In genomic region chr4:13329414-13329813, GRCm38 (mm10) we compare ENCODE assay signal across 32 mouse cellular contexts.
"Had no signal": no experiment of that assay in that cellular context is flagged by ENCODE, and none has a peak within 500 bp of the region (broad histone marks: within the 10 kb centered on the region; RNA-seq: fewer than 3 reads in every experiment).

No protein-coding gene starts in this region.

- H3K4me2 ChIP-seq: heart, embryonic 11.5 days; heart, embryonic 12.5 days; heart, embryonic 13.5 days; heart, embryonic 15.5 days; hindbrain, embryonic 12.5 days; hindbrain, embryonic 13.5 days; hindbrain, embryonic 14.5 days; hindbrain, embryonic 15.5 days had no signal

- H3K9ac ChIP-seq: heart, embryonic 12.5 days; heart, embryonic 13.5 days; heart, embryonic 15.5 days; hindbrain, embryonic 12.5 days; hindbrain, embryonic 13.5 days; hindbrain, embryonic 14.5 days; hindbrain, embryonic 15.5 days had no signal

- H3K4me1 ChIP-seq: heart, embryonic 15.5 days; hindbrain, embryonic 10.5 days; hindbrain, embryonic 12.5 days; hindbrain, embryonic 15.5 days had no signal

- H3K27me3 ChIP-seq: heart, embryonic 12.5 days; heart, embryonic 13.5 days; heart, embryonic 15.5 days; hindbrain, embryonic 12.5 days; hindbrain, embryonic 13.5 days; hindbrain, embryonic 15.5 days had no signal

- H3K9me3 ChIP-seq: heart, embryonic 10.5 days; heart, embryonic 12.5 days; heart, embryonic 13.5 days; heart, embryonic 15.5 days; hindbrain, embryonic 10.5 days; hindbrain, embryonic 12.5 days; hindbrain, embryonic 13.5 days; hindbrain, embryonic 15.5 days had no signal

- ATAC-seq: hindbrain, embryonic 16.5 days; hindbrain, postnatal 0 days; inflammation-experienced regulatory T-cells, adult 6 months had no signal

- DNase-seq: heart, postnatal 10 days; heart, postnatal 14 days; heart, postnatal 36 days; heart, postnatal 4 days; kidney, adult 11 months; kidney, adult 18-20 months; kidney, adult 2 months; kidney, adult 8-10 months; kidney, adult 9 months; kidney, postnatal 10 days; kidney, postnatal 14 days; kidney, postnatal 25 days; kidney, postnatal 36 days; kidney, postnatal 4 days; layer of hippocampus, adult 9-11 months; layer of hippocampus, postnatal 36 days had no signal

- H3K36me3 ChIP-seq: heart, embryonic 10.5 days; heart, embryonic 12.5 days; heart, embryonic 13.5 days; heart, embryonic 15.5 days; hindbrain, embryonic 10.5 days; hindbrain, embryonic 12.5 days; hindbrain, embryonic 13.5 days; hindbrain, embryonic 15.5 days had no signal

- H3K4me3 ChIP-seq: heart, embryonic 10.5 days; heart, embryonic 12.5 days; heart, embryonic 13.5 days; heart, embryonic 15.5 days; hindbrain, embryonic 10.5 days; hindbrain, embryonic 12.5 days; hindbrain, embryonic 13.5 days; hindbrain, embryonic 15.5 days; layer of hippocampus, adult 2 months; left cerebral cortex, adult 2 months had no signal

- H3K27ac ChIP-seq: heart, embryonic 10.5 days; heart, embryonic 13.5 days; heart, embryonic 15.5 days; hindbrain, embryonic 10.5 days; hindbrain, embryonic 12.5 days; hindbrain, embryonic 13.5 days; hindbrain, embryonic 14.5 days; hindbrain, embryonic 15.5 days; hindbrain, postnatal 0 days; kidney, postnatal 0 days; layer of hippocampus, adult 2 months; left cerebral cortex, adult 2 months had no signal
